Mouse (Mus musculus): Measurements from ENCODE around the gene Mfap2.

GRCm38 (mm10) chr4:140975356-140975755 is 34.9 kb upstream of the Mfap2 start:
- no peak for TF ChIP-seq CTCF (IDR thresholded peaks at IDR 0.05; ENCODE audit: low read depth, low read length)
- TF ChIP-seq GATA1 (IDR thresholded peaks at IDR 0.05; ENCODE audit: borderline replicate concordance, low read length): no peak

Data from G1E (cell line).